Mouse (Mus musculus) G1E (cell line): ENCODE results near the gene Arhgap10.

ENCODE experiments used
- CTCF ChIP-seq: IDR thresholded peaks from 2 replicates; pipeline ENCODE4 v1.5.1; 2012; ENCODE audit warnings: low read depth, low read length, inconsistent platforms, mixed read lengths
- GATA1 ChIP-seq: IDR thresholded peaks from 2 replicates; pipeline ENCODE4 v1.6.1; 2012; ENCODE audit warnings: borderline replicate concordance, low read length, inconsistent platforms, mixed read lengths

- TF ChIP-seq GATA1: no peak
- TF ChIP-seq CTCF: no peak
These were observed 180.5 kb downstream of the Arhgap10 start for GRCm38 (mm10) chr8:77337272-77337671.
